Mouse (Mus musculus): ENCODE measurements around the gene Cst9.

Cst9 gene

DNA sequence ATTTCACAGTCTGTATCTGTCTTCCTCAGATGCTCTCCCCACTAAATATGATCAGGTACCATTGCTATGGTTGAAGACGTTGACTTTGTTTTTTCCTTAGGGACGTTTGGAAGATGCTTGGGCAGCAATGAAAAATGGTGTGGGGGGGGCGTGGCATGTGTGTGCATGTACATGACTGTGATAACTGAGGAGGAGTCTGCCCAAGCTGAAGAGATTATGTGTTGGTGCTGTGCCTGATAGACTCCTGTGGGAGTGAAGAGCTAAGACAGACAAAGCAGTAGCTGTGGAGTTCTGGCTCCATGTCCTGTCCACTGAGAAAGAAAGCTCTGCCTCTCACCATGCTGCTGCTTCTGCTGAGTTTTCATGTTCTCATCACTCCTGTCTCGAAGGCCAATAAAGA is at the start of gene Cst9:
TSS of gene Cst9 (plus strand) at position 236 of the 400 bp plus-strand sequence.
- no peak for DNase-seq (ENCODE audit: low read depth, low spot score)

DNA sequence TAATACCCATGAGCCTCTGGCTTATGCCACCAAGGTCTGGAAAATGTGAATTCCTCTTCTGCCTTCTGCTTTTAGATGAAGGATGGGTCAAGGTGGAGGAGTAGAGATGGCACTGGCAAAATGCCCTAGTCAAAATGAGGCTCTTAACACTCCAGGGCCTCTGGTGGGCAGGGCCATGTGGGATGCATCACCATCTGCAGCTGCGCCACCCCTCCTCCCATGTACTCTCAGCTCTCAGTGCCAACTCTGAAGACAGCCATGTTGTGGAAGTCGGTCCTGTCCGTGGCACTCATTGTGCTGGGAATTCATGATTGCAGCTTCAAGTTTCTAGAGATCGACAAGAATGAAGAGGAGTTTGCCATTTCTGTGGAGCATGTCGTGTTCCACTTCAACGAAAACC is 45.8 kb upstream of the Cst9 start, which contains the start of gene Cst12:
TSS of gene Cst12 (plus strand) at position 220 of the 400 bp plus-strand sequence.
- DNase-seq (ENCODE audit: low read depth, low spot score) = no peak

DNA sequence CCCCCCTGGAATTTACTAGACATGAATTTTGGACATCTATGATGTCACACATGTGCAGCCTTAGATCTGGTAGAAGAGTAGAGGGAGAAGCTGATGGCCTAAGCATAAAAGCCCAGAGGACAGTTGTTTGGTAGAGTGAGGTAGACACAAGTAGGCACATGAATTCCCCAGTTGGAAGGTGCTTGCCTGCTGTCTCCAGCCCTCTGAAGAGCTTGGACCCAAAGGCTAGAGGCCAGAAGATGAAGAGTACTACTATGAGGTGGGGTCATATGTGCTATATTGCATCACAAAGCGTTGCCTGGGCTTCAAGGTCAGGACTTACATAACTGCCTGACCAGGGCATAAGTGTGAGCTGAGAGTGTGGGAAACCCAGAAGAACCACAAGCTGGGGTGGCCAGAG is 36.5 kb upstream of the Cst9 start, which contains the start of gene Cst8:
TSS of gene Cst8 (plus strand) at position 301 of the 400 bp plus-strand sequence.
- DNase-seq (ENCODE audit: low read depth, low spot score) = no peak

DNA sequence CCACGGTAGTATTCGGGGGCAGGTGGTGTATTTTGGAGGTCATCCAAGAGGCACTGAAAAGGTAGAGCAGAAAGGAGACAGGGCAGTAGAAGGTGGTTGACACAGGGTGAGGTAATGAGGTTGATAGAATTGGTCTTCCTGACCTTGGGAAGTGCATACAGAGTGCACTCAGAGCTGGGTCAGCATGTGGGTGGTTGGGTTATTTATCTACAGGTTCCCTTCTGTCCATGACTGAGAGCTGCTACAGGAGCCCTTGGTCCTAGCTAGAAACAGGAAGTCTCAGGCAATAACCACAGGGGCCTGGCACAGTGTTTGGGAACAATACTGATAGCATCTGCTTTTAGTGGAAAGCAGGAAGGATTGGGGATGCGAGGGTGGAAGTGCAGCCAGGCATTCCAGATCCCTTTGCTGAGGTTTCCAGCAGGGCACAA is 33.4 kb upstream of the Cst9 start:
- DNase-seq (ENCODE audit: low read depth, low spot score) = no peak

DNA sequence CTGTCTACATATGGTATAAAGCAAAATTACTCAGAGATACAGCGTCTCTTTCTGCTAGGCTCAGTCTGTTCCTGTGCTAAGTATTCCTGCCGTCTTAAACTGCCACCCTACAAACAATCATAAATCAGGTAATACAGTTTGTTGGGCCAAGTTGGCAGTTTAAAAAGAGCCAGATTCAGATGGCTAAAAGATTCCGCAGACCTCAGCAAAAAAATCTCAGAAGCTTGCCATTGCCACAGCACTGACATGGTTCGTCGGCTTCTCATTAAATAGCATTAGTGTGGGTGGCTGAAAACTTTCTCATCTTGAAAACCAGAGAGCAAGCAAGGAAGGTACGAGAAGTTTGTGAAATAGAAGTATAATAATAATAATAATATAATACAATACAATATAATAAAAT is 28.3 kb upstream of the Cst9 start:
- DNase-seq (ENCODE audit: low read depth, low spot score) = no peak

DNA sequence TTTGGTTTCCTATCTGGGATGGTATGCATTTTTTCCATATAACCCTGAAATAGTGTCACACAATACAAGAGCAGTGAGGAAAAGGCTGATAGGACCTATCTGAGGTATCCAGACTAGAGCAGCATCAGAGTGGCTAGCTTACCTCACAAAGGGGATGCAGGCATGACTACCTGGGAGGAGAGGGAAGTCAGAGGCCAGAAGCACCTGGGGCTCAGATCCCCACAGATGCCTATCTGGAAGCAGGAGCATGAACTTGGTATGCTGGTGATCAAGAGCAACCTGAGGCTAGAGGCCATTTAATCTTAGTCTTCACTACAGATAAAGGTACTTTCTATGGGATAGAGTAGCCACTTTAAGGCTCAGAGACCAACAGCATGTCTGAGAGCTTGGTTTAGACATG is 15.0 kb upstream of the Cst9 start, which contains the start of gene Cst13:
TSS of gene Cst13 (plus strand) at position 173 of the 400 bp plus-strand sequence.
- no peak for DNase-seq (ENCODE audit: low read depth, low spot score)

DNA sequence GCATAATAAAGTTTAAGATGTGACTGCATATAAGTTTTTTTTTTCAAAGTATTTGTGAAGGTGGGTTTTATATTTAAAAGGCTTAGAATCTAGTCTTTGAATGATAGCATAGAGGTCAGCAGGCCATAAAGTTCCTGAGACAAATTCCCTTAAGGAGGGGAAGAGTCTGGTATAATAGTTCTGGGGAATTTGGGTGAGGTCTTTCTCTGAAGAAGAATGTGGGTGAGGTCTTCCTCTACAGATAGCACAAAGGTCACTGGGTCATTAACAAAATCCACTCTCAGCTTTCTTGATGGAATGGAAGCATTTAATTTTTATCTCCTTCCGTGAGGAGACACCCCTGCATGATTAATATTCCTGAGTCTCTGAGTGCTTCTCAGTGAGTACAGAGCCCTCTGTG is 9.0 kb upstream of the Cst9 start:
- no peak for DNase-seq (ENCODE audit: low read depth, low spot score)

DNA sequence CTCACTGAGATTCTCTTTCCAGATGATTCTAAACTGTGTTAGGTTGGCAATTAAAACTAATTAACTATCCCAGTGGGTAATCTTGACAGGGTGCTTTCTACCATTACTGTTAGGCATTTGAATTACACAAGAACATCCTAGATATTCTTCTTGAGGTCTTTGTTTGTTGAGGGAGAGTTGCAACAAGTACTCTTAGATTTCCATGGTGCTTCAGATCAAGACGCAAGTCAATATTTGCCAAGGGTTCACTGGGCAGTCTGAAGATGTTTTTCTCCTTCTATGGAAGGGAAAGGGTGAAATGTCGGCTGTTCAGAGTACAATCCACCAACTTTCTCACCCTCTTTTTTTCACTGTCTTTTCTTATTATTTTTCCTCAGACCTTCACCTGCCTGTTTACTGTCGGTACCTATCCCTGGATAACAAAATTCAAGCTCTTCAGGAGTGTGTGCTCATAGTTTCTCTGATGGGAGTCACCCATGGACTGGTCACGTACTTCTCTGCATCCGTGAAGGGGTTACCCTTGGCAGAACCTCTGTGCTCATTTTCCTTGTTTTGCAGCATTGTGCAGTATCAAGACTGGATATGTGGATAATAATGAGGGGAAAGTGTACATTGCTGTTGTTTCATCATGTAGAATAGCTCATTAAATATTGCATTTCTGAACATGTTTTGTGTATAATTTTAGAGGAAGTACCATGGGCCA is 3.3 kb downstream of the Cst9 start:
- DNase-seq (ENCODE audit: low read depth, low spot score) = no peak

DNA sequence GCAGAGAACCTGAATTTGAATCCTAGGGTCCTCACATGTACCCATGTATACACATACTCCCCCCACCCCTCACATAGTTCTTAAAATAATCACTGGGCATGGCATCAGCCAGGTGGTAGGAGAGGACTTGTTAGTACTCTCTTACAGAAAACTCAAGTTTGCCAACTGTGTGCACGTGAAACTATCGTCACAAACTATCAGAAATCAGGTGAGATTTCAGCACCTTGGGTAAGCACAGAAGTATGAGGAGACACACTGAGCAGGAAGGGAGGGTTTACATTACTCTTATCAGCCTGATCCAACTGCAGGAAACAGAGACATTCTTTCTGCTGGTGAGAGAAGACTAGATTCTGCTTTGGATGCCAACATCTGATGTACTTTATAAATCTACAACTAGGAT is 4.3 kb downstream of the Cst9 start:
- DNase-seq (ENCODE audit: low read depth, low spot score) = no peak

DNA sequence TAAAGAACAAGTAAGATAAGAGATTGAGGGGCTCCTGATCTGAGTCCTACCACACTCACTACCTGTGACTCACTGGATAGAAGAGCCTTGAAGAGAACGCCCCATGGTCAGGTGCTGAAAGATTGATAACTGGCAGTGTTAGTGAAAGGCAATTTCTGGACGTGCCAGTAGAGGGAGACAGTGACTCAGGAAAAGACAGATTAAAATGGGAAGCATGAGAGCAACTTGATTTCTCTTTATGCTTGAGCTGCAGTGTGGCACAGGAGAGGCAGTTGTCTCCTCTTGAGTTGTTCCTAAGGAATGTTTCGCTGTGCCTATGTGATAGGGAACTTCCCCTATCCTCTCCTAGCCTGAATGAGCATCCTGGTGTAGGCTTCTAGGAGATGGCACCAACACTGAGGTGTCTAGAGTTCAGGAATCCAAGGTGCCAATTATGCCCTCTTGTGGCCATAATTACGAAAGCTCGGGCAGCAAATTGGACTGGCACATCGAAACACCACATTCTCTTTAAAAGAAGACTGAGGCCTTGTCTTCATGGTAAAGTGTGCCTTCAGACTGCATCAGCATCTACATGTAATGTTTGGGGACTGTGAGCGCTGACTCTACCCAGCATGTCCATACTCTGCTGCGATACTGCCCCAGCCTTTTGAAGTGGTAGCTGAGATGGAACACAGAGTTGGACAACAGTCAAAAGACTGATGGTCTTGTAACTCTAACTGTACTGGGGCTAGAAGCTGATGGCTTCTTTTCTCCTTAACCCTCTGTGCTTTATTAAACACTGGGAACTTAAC is 16.4 kb downstream of the Cst9 start:
- DNase-seq (ENCODE audit: low read depth, low spot score) = peak; percentile 45

DNA sequence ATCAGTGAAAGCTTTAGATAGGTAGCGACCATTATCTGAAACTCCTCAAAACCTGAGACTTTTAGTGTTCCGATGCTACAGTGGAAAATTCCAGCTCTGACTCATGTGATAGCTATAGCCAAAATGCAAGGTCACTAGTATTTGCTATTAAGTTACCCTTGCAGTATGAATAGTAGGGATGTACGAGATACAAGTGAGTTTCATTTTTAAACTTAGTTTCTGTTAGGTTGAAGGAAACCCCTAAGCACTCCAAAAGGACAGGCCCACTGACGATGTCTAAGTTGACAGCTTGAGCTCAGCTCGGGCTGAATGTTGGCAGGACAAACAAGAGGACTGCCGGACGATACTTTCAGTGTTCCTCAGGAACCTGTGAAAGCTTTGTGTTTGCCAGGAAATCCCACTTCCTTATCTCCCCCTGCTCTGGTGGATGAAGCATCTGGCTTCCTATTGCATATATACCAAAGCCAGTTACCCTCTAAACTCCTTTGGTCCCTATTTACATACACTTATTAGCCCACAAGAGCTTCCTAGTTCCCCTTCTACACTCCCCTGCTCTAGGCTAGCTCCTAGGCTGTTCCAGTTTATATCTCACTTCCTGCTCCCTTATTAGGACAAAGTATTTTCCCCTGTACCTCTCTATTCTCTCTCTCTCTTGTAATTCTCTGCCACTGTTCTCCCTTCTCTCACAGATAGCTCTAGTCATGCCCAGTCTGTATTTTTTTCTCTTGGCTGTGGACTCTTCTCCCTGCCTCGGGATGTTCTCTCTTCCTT is 21.9 kb downstream of the Cst9 start:
- no peak for DNase-seq (ENCODE audit: low read depth, low spot score)

DNA sequence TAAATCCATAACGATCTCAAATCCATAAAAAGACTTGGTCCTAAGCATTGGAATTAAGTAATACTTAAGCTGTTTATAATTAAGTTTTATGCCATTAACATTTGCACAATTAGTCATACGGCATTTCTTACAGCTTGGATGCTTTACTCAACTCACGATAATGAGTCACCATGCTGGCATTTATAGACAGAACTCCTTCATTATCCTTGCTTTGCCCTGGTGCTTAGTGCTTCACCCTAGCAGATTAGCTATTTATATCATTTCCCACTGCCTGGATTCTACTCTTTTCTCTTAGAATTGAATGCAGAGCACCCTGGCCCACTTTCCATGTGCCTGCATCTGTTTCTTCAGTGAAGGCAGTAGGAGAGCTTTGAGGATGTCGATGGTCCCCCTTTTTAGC is 22.6 kb downstream of the Cst9 start:
- DNase-seq (ENCODE audit: low read depth, low spot score) = no peak

DNA sequence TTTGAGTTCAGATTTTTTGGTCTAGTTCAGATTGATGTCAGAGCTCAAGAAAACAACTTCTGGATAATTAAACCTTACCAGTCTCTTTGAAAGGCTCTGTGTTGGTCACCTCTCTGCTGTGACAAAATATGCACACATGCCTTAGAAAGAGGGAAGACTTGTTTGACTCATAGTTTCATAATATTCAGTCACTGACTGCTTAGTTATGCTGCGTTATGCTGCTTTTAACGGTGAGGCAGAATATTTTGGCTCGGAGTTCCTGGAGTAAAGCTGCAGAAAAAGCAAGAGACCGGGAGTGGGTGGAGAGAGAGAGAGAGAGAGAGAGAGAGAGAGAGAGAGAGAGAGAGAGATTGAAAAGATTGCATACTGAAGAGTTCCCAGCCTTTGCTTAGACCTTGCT is 26.0 kb downstream of the Cst9 start:
- no peak for DNase-seq (ENCODE audit: low read depth, low spot score)

DNA sequence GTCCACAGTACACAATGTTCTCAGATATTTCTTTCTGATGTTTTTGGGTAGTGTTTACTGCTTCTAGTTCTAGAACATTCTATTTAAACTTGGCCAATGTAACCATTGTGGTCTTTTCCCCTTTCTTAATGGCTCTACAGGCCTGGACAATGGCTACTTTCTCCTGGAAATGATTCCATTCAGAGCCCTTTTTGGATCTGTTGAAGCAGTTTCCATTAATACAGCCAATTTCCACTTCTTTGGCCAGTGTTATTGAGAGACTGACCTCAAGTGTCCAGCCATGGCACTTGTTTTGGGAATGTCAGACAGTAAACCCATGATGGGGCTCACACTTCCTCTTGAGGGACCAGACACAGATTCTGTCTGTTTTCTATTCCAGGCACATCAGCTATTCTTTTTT is 26.7 kb downstream of the Cst9 start:
- peak; percentile 74 for DNase-seq (ENCODE audit: low read depth, low spot score)

DNA sequence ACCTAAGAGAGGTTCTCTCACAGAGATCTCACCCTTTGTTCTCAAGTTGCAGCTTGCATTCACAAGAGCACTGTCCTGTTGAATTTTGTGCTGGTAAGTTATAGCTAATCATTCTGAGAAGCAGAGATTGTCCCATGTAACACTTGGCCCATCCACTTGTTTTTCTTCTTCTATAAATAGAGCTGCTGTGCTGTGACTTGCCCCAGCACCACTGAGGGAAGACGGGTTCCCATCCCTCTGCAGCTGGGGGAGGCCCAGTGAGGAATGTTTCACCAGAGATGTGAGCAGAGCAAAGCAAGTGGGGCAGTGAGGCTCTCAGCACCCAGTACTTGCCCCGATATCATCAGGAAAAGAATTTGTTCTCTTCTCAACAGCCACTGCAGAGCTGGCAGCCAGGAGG is 30.0 kb downstream of the Cst9 start, which contains the start of gene 9230104L09Rik:
TSS of gene 9230104L09Rik (minus strand) at position 73 of the 400 bp plus-strand sequence.
- DNase-seq (ENCODE audit: low read depth, low spot score) = peak; percentile 66

DNA sequence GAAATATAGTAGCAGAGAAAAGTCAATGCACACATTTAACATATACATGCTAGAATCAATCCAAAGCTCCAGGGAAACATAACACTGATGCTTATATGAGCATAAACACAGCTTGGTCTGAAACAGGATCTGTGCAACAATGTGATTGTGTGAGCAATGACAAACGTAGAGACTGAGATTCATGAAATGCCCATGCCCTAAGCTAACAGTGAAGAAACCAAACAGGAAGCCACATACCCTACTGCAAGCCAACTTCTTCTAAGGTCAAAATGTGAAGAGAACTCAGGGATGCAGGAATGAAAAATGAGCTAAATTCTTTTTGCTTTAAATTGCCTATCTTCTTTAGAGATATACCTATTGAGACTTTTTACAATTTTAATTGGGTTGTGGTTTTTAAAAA is 34.0 kb downstream of the Cst9 start:
- DNase-seq (ENCODE audit: low read depth, low spot score) = no peak

DNA sequence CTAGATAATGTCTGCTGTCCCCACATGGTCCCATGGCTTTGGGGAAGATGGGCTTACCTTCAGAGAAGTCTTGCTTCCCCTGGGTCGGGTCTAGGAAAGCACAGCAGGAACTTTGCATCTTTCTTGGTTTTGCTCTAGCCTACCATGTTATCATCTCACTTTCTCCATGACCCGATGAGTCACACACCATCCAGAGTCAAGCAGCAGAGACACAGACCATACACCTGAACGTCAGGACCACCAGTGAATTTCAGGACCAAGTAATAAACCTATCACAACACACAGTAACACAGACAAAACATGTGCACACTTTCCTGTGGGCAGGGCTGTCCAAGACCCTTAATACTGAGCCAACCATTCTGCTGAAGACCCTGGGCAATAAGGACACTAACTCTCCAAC is 35.6 kb downstream of the Cst9 start:
- no peak for DNase-seq (ENCODE audit: low read depth, low spot score)

DNA sequence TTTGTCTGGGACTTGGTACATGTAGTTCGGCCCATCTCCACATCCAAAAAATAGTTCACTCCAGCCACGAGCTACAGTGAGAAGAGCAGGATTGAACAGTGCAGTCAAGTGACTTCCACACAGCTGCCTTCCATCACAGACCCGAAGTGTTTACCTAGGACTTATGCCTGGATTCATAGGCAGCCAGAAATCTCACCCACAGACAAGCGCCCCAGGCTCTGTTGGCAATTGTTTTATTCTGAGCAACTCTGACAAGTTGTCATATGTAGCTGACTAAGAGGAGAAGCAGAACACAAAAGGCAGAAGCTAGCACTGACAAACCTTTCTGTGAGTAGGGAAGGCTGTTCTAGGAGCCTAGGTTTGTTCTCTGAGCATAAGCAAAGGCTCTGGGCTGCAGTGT is 37.9 kb downstream of the Cst9 start:
- DNase-seq (ENCODE audit: low read depth, low spot score) = no peak

DNA sequence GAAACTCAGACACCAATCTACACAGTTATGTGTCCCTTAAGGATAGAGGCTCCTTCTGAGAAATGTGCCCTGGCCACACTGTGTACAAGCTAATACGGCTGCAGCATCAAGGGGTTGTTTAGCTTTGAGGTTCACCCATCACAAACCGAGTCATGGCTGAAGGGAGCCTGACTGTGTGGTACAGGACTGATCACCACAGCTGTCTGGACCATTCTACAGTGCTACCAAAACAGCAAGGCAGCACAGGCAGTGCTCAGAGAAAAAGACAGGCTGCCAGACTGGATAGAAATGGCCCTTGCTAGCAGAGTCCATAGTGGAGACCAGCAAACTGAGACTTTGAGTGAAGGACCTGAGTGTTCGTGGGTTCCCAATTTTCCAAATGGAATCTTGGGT is 39.3 kb downstream of the Cst9 start:
- no peak for DNase-seq (ENCODE audit: low read depth, low spot score)

DNA sequence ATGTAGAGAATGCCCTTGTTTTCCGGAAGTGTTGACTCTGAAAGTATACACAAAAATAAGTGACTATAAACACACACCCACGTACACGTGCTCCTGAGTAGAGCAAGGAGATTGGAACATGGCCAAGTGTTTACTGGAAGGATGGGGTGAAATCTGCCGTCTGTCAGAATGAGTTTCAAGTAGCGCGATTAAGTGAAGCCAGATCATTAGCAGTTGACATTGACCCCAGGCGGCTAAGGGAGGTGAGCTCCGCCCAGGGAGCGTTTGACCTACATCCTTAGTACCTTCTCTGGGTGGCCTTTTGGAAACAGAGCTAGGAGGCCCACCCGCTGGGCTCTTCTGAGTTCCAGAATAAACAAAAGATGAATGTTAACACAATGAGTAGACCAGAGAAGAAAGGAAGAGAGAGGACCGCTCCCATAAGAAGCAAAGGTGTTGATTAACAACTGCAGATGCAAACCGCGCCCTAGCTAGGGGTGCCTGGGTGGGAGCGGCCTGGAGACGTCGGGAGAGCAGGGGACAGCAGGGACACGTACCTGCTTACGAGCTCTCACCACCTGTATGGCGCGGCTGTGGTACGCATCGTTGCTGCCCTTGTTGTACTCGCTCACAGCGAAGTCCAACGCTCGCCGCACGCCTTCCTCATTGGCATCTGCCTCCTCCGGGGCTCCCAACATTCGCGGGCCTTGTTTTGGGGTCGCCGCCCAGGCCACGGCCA is 39.8 kb downstream of the Cst9 start:
- DNase-seq (ENCODE audit: low read depth, low spot score) = no peak

DNA sequence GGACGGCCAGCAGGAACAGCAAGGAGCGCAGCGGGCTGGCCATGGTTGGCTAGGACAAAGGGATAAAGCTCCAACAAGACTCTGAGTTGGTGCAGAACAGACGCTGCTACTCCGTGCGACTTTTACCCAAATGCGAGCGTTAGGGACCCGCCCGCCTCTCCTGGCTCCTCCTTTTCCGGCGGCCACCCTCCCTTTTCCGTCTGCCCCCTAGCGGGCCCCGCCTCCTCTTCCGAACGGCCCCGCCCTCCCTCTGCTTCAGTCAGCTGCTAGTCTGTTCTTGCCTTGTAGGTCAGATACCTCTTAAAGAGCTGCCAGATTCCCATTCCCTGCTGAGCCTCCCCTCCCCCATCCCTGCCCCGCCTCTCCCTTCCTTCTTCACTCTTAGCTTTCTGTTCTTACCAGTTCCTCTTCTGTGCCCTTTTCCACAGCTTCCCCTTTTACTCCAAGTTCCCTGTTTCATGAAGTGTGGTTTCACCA is 40.4 kb downstream of the Cst9 start, which contains the start of gene Cst3:
TSS of gene Cst3 (minus strand) at position 358 of the 477 bp plus-strand sequence.
- peak; percentile 96 for DNase-seq (ENCODE audit: low read depth, low spot score)

Measured in skeletal muscle tissue, adult 2 months (tissue).